22 mouse cellular contexts compared by ENCODE assay signal in genomic region chr10:110206411-110206810, GRCm38 (mm10).
A peak's percentile ranks its signal among the peaks of the same experiment; 100 is the strongest.
DNase-seq lines count a peak whose midpoint lies in the region; ATAC-seq lines count a peak whose summit lies in the region.
"Had no signal": no experiment of that assay in that cellular context is flagged by ENCODE, and none has a peak within 500 bp of the region (broad histone marks: within the 10 kb centered on the region; RNA-seq: fewer than 3 reads in every experiment).

No protein-coding gene starts in this region.

- no peaks in the 10 kb centered on the region for H3K36me3 ChIP-seq in midbrain, embryonic 11.5 days (ENCODE audit: control insufficient read depth, insufficient read depth, low read length)
- H3K36me3 ChIP-seq in midbrain, embryonic 10.5 days: no peaks in the 10 kb centered on the region
- H3K36me3 ChIP-seq in hindbrain, embryonic 11.5 days (ENCODE audit: control insufficient read depth, insufficient read depth, low read length): no peaks in the 10 kb centered on the region
- H3K36me3 ChIP-seq: embryonic facial prominence, embryonic 15.5 days; forebrain, embryonic 10.5 days; heart, embryonic 13.5 days; hindbrain, embryonic 12.5 days had no signal

- no peak overlapping the region for H3K4me3 ChIP-seq in midbrain, embryonic 11.5 days (ENCODE audit: low read depth, low read length)
- H3K4me3 ChIP-seq in midbrain, embryonic 10.5 days: no peak overlapping the region
- no peak overlapping the region for H3K4me3 ChIP-seq in hindbrain, embryonic 11.5 days (ENCODE audit: low read depth, low read length)
- H3K4me3 ChIP-seq: embryonic facial prominence, embryonic 15.5 days; erythroblast, embryonic 14.5 days; forebrain, embryonic 10.5 days; gastrocnemius, adult 2 months; heart, embryonic 13.5 days; hindbrain, embryonic 12.5 days had no signal

- no peaks in the 10 kb centered on the region for H3K9me3 ChIP-seq in midbrain, embryonic 11.5 days (ENCODE audit: control insufficient read depth, low read length)
- H3K9me3 ChIP-seq in midbrain, embryonic 10.5 days (replicated peaks): no peaks in the 10 kb centered on the region
- H3K9me3 ChIP-seq in hindbrain, embryonic 11.5 days (ENCODE audit: control insufficient read depth, low read length): no peaks in the 10 kb centered on the region
- H3K9me3 ChIP-seq: embryonic facial prominence, embryonic 15.5 days; forebrain, embryonic 10.5 days; heart, embryonic 13.5 days; hindbrain, embryonic 12.5 days had no signal

- WGBS in midbrain, embryonic 11.5 days: 85% methylated on average over 5 of the region's 5 CpGs
- 90% methylated on average over 5 of the region's 5 CpGs for WGBS in midbrain, embryonic 10.5 days
- 91% methylated on average over 5 of the region's 5 CpGs for WGBS in hindbrain, embryonic 11.5 days

- ATAC-seq in midbrain, embryonic 11.5 days (ENCODE audit: low FRiP score): no peak
- ATAC-seq in hindbrain, embryonic 11.5 days (ENCODE audit: low FRiP score): no peak
- ATAC-seq: forebrain, embryonic 14.5 days; hindbrain, embryonic 16.5 days had no signal

- H3K27ac ChIP-seq in midbrain, embryonic 11.5 days (ENCODE audit: low read depth, low read length): no peak overlapping the region
- no peak overlapping the region for H3K27ac ChIP-seq in midbrain, embryonic 10.5 days (replicated peaks)
- no peak overlapping the region for H3K27ac ChIP-seq in hindbrain, embryonic 11.5 days (ENCODE audit: low read depth, low read length)
- H3K27ac ChIP-seq: embryonic facial prominence, embryonic 15.5 days; forebrain, embryonic 10.5 days; gastrocnemius, adult 2 months; heart, embryonic 13.5 days; hindbrain, embryonic 12.5 days had no signal

- H3K4me2 ChIP-seq in midbrain, embryonic 11.5 days: no peak overlapping the region
- no peak overlapping the region for H3K4me2 ChIP-seq in hindbrain, embryonic 11.5 days (replicated peaks; ENCODE audit: low read depth, low read length)
- H3K4me2 ChIP-seq: embryonic facial prominence, embryonic 15.5 days; heart, embryonic 13.5 days; hindbrain, embryonic 12.5 days had no signal

- no peaks in the 10 kb centered on the region for H3K27me3 ChIP-seq in midbrain, embryonic 11.5 days (ENCODE audit: control insufficient read depth, insufficient read depth, low read length)
- no peaks in the 10 kb centered on the region for H3K27me3 ChIP-seq in midbrain, embryonic 10.5 days (ENCODE audit: low read depth, poor library complexity, severe bottlenecking)
- H3K27me3 ChIP-seq in hindbrain, embryonic 11.5 days (ENCODE audit: control insufficient read depth, insufficient read depth, low read length): no peaks in the 10 kb centered on the region
- H3K27me3 ChIP-seq: embryonic facial prominence, embryonic 15.5 days; heart, embryonic 13.5 days; hindbrain, embryonic 12.5 days had no signal

- DNase-seq in midbrain, embryonic 11.5 days (ENCODE audit: low spot score, missing footprints): peak; percentile 12
- DNase-seq in midbrain, embryonic 10.5 days (ENCODE audit: low spot score): no peak
- peak; percentile 20 to 22 for DNase-seq in cerebellum, adult 18-20 months
- peak; percentile 36 for DNase-seq in cerebellum, adult 9-11 months
- DNase-seq in cerebellum, postnatal 36 days: peak; percentile 26 to 34
- DNase-seq in hindbrain, embryonic 11.5 days (ENCODE audit: low spot score): no peak
- no peak for DNase-seq in left cerebral cortex, adult 8-10 months (ENCODE audit: low spot score in 2 of 2)
- DNase-seq in kidney, adult 18-20 months: no peak
- DNase-seq: adrenal gland, postnatal 10 days; embryo, embryonic 11 days; gastrocnemius, adult 2 months; gastrocnemius, postnatal 36 days; heart, adult 11 months; heart, postnatal 36 days; kidney, adult 11 months had no signal

- no peak overlapping the region for H3K9ac ChIP-seq in midbrain, embryonic 11.5 days (ENCODE audit: low read length)
- no peak overlapping the region for H3K9ac ChIP-seq in hindbrain, embryonic 11.5 days (ENCODE audit: low read depth, low read length)
- H3K9ac ChIP-seq: embryonic facial prominence, embryonic 15.5 days; heart, embryonic 13.5 days; hindbrain, embryonic 12.5 days had no signal

- H3K4me1 ChIP-seq in midbrain, embryonic 11.5 days (ENCODE audit: control insufficient read depth, insufficient read depth, low read length): no peaks in the 10 kb centered on the region
- no peaks in the 10 kb centered on the region for H3K4me1 ChIP-seq in midbrain, embryonic 10.5 days
- H3K4me1 ChIP-seq in hindbrain, embryonic 11.5 days (replicated peaks; ENCODE audit: control insufficient read depth, insufficient read depth, low read length): no peaks in the 10 kb centered on the region
- H3K4me1 ChIP-seq: embryonic facial prominence, embryonic 15.5 days; forebrain, embryonic 10.5 days; heart, embryonic 13.5 days; hindbrain, embryonic 12.5 days had no signal

Comparison
In these comparisons a context has a peak if more than half of its experiments do, and no peak if none do; other contexts are left out.
1. DNase-seq: peak in midbrain, embryonic 11.5 days (single experiment), cerebellum, adult 18-20 months (2 of 2), cerebellum, adult 9-11 months (single experiment) and cerebellum, postnatal 36 days (2 of 2); none in midbrain, embryonic 10.5 days (single experiment), hindbrain, embryonic 11.5 days (single experiment), left cerebral cortex, adult 8-10 months (0 of 2) and kidney, adult 18-20 months (single experiment).